In genomic region chr13:54837471-54837889, GRCm38 (mm10) we compare ENCODE assay signal across 8 mouse cellular contexts. TPM values are rescaled to one million over a fixed set of nuclear protein-coding genes. Genes with fewer than 3 reads are reported as not detected.
DNase-seq lines count a peak whose midpoint lies in the region; ATAC-seq and TF ChIP-seq lines count a peak whose summit lies in the region.

No protein-coding gene starts in this region.

- H3K9me3 ChIP-seq in heart, embryonic 13.5 days, result peaks cover 7% of the 10 kb centered on the region; the same call in 1 of the 2 replicates
- H3K9me3 ChIP-seq in forebrain, postnatal 0 days (ENCODE audit: low read length), result no peaks in the 10 kb centered on the region
- no peaks in the 10 kb centered on the region for H3K9me3 ChIP-seq in limb, embryonic 15.5 days

- no peak overlapping the region for H3K9ac ChIP-seq in heart, embryonic 13.5 days
- no peak overlapping the region; the same call in 1 of the 2 replicates for H3K9ac ChIP-seq in forebrain, postnatal 0 days
- no peak overlapping the region for H3K9ac ChIP-seq in limb, embryonic 15.5 days

- no peak overlapping the region for H3K27ac ChIP-seq in heart, embryonic 13.5 days (replicated peaks)
- H3K27ac ChIP-seq in forebrain, postnatal 0 days (ENCODE audit: low read depth, low read length), result peak overlapping the region; percentile 40; the same call in 1 of the 2 replicates
- H3K27ac ChIP-seq in limb, embryonic 15.5 days, result no peak overlapping the region

- 12% methylated on average over 9 of the region's 9 CpGs for WGBS in heart, embryonic 13.5 days
- 14% methylated on average over 9 of the region's 9 CpGs for WGBS in forebrain, postnatal 0 days
- 2% methylated on average over 9 of the region's 9 CpGs for WGBS in limb, embryonic 15.5 days

- no peak overlapping the region for H3K4me3 ChIP-seq in heart, embryonic 13.5 days
- H3K4me3 ChIP-seq in forebrain, postnatal 0 days (ENCODE audit: low read depth, low read length), result no peak overlapping the region
- no peak overlapping the region for H3K4me3 ChIP-seq in limb, embryonic 15.5 days

- no peaks in the 10 kb centered on the region for H3K4me1 ChIP-seq in heart, embryonic 13.5 days
- H3K4me1 ChIP-seq in forebrain, postnatal 0 days (ENCODE audit: insufficient read depth), result peaks cover 8% of the 10 kb centered on the region
- peaks cover 17% of the 10 kb centered on the region for H3K4me1 ChIP-seq in limb, embryonic 15.5 days

- H3K27me3 ChIP-seq in heart, embryonic 13.5 days (replicated peaks), result peaks cover 26% of the 10 kb centered on the region; the same call in 1 of the 2 replicates
- no peaks in the 10 kb centered on the region for H3K27me3 ChIP-seq in forebrain, postnatal 0 days (ENCODE audit: insufficient read depth, low read length)
- H3K27me3 ChIP-seq in limb, embryonic 15.5 days, result peaks cover 11% of the 10 kb centered on the region; the same call in 1 of the 2 replicates

- DNase-seq in heart, postnatal 4 days, result no peak
- peak; percentile 68 for DNase-seq in cerebellum, adult 11-12 months
- peak; percentile 46 for DNase-seq in forebrain, postnatal 0 days
- no peak for DNase-seq in urinary bladder, postnatal 36 days (ENCODE audit: low spot score in 2 of 2)
- no peak for DNase-seq in c-Kit-positive CD71-positive TER-119-positive erythroid progenitor cells, embryonic 14.5 days (ENCODE audit: low spot score)
- no peak for DNase-seq in urinary bladder, postnatal 4 days (ENCODE audit: low spot score in 2 of 2)

- TF ChIP-seq CTCF in forebrain, postnatal 0 days (IDR thresholded peaks at IDR 0.05; ENCODE audit: low read depth), result peak; percentile 18; the same call in 1 of the 2 replicates

- H3K36me3 ChIP-seq in heart, embryonic 13.5 days, result no peaks in the 10 kb centered on the region
- no peaks in the 10 kb centered on the region for H3K36me3 ChIP-seq in forebrain, postnatal 0 days (ENCODE audit: insufficient read depth)
- no peaks in the 10 kb centered on the region for H3K36me3 ChIP-seq in limb, embryonic 15.5 days

- no peak for ATAC-seq in heart, embryonic 13.5 days (ENCODE audit: extremely low read depth, insufficient number of reproducible peaks, low FRiP score, low TSS enrichment)
- peak; percentile 32; the same call in 1 of the 2 replicates for ATAC-seq in forebrain, postnatal 0 days
- ATAC-seq in limb, embryonic 15.5 days (ENCODE audit: insufficient number of reproducible peaks, low FRiP score, low TSS enrichment, low read depth), result no peak

- H3K4me2 ChIP-seq in heart, embryonic 13.5 days, result peak overlapping the region; percentile 14; the same call in 1 of the 2 replicates
- H3K4me2 ChIP-seq in forebrain, postnatal 0 days (ENCODE audit: low read depth), result no peak overlapping the region; the same call in 1 of the 2 replicates
- 0 out of 2 replicates have a peak overlapping the region, but pooled peaks have one; percentile 10 for H3K4me2 ChIP-seq in limb, embryonic 15.5 days

RNA-seq across cellular contexts. Expression of gene Tspan17, which starts 48.3 kb away (rescaled TPM):
- 5.3 TPM in 2 replicates for polyA plus RNA-seq in heart, embryonic 13.5 days (2015; fragmentation: Nextera tagmentation; extraction: Ambion mirVana)
- 10 to 100 TPM in 1 of 2 experiments, 1 to 10 TPM in 1; 9.1 to 12.8 TPM for total RNA-seq in heart, postnatal 4 days (2021)
- total RNA-seq in forebrain, postnatal 0 days (2014; rRNA removed), result 26.5 and 28.3 TPM in 2 replicates
- polyA plus RNA-seq in forebrain, postnatal 0 days (2015; fragmentation: Nextera tagmentation; extraction: Ambion mirVana), result 44.2 and 61.1 TPM in 2 replicates
- 7.8 and 8.0 TPM in 2 replicates for polyA plus RNA-seq in limb, embryonic 15.5 days (2015; fragmentation: Nextera tagmentation; extraction: Ambion mirVana)

RNA-seq across cellular contexts. Expression of gene Eif4e1b, which starts 53.7 kb away (rescaled TPM):
- polyA plus RNA-seq in heart, embryonic 13.5 days (2015; fragmentation: Nextera tagmentation; extraction: Ambion mirVana), result not detected in 2 replicates
- not detected for total RNA-seq in heart, postnatal 4 days (2021)
- total RNA-seq in forebrain, postnatal 0 days (2014; rRNA removed), result not detected in 2 replicates
- polyA plus RNA-seq in forebrain, postnatal 0 days (2015; fragmentation: Nextera tagmentation; extraction: Ambion mirVana), result not detected in 2 replicates
- not detected in 2 replicates for polyA plus RNA-seq in limb, embryonic 15.5 days (2015; fragmentation: Nextera tagmentation; extraction: Ambion mirVana)

Comparison
In these comparisons a context has a peak if more than half of its experiments do, and no peak if none do; other contexts are left out.
1. DNase-seq: peak in cerebellum, adult 11-12 months (single experiment) and forebrain, postnatal 0 days (single experiment); none in heart, postnatal 4 days (single experiment), urinary bladder, postnatal 36 days (0 of 2), c-Kit-positive CD71-positive TER-119-positive erythroid progenitor cells, embryonic 14.5 days (single experiment) and urinary bladder, postnatal 4 days (0 of 2).